Mouse (Mus musculus) midbrain, embryonic 10.5 days (tissue): ENCODE results near the gene Gbp2b. TPM values are rescaled to one million over a fixed set of nuclear protein-coding genes. Genes with fewer than 3 reads are reported as not detected.
"Not testable (repeated sequence)": the region's sequence is repeated elsewhere in the genome, so short reads cannot be mapped to it uniquely, and the experiment has no call there.

ENCODE experiments used
- DNase-seq: peaks from one replicate; pipeline ENCODE4 v3.0.0-alpha.2; 2017; ENCODE audit warnings: low spot score
- H3K27ac ChIP-seq: fragments of 300-500 bp; sonication (generic); replicated peaks from 2 replicates; pipeline ENCODE4 v1.5.1; 2016; ENCODE audit warnings: mild to moderate bottlenecking
- H3K27me3 ChIP-seq: fragments of 300-500 bp; sonication (generic); 2 replicates; pipeline ENCODE4 v1.6.1; 2016; ENCODE audit warnings: low read depth, mild to moderate bottlenecking; ENCODE audit not compliant: poor library complexity, severe bottlenecking
- H3K36me3 ChIP-seq: fragments of 300-500 bp; sonication (generic); 2 replicates; pipeline ENCODE4 v1.6.1; 2016; ENCODE audit warnings: mild to moderate bottlenecking, moderate library complexity
- H3K4me1 ChIP-seq: fragments of 300-500 bp; sonication (generic); 2 replicates; pipeline ENCODE4 v1.6.1; 2016
- H3K4me3 ChIP-seq: fragments of 300-500 bp; sonication (generic); 2 replicates; pipeline ENCODE4 v1.5.1; 2016; ENCODE audit warnings: mild to moderate bottlenecking, moderate library complexity
- H3K9me3 ChIP-seq: fragments of 300-500 bp; sonication (generic); replicated peaks from 2 replicates; pipeline ENCODE4 v1.6.1; 2016; ENCODE audit warnings: mild to moderate bottlenecking
- WGBS: fragments of 180-500 bp; shearing (Covaris S2); methylation state at CpG from one replicate; pipeline ENCODE4 v1.1.7; 2016; 5-methylcytosine and 5-hydroxymethylcytosine counted together
- polyA plus RNA-seq: library from polyadenylated mRNA; unstranded; fragments of >200 nt; fragmentation: Nextera tagmentation; extraction: Ambion mirVana; gene quantifications from 2 replicates; pipeline ENCODE4 v1.2.1, GENCODE M21; 2016

Gbp2b gene
- not detected in 2 replicates for polyA plus RNA-seq

- WGBS, result 78% methylated on average over 1 of the region's 1 CpGs
- Histone ChIP-seq H3K27me3 (no peaks in the 10 kb centered on the region), H3K4me3 (no peak within 1 kb of the TSS), H3K4me1 (no peaks in the 10 kb centered on the region), H3K9me3 (no peaks in the 10 kb centered on the region), H3K36me3 (no peaks in the 10 kb centered on the region), H3K27ac (no peak within 1 kb of the TSS)
- no peak for DNase-seq
These were observed at the start of gene Gbp2b for GRCm38 (mm10) chr3:142594547-142594946. Gbp2b (plus strand) TSS chr3:142594847.

GRCm38 (mm10) chr3:142546690-142547089 lies 48.0 kb upstream of the Gbp2b start:
- H3K9me3 ChIP-seq, result no peaks in the 10 kb centered on the region
- no peak overlapping the region for H3K4me3 ChIP-seq
- DNase-seq, result no peak
- no peaks in the 10 kb centered on the region for H3K27me3 ChIP-seq
- WGBS, result 84% methylated on average over 3 of the region's 3 CpGs
- no peaks in the 10 kb centered on the region for H3K36me3 ChIP-seq
- no peaks in the 10 kb centered on the region for H3K4me1 ChIP-seq
- no peak overlapping the region for H3K27ac ChIP-seq

GRCm38 (mm10) chr3:142550052-142550676 lies 44.5 kb upstream of the Gbp2b start:
- Histone ChIP-seq H3K27me3 (no peaks in the 10 kb centered on the region), H3K9me3 (no peaks in the 10 kb centered on the region), H3K4me3 (no peak overlapping the region), H3K4me1 (no peaks in the 10 kb centered on the region), H3K27ac (no peak overlapping the region), H3K36me3 (no peaks in the 10 kb centered on the region)
- WGBS, result 87% methylated on average over 3 of the region's 3 CpGs
- DNase-seq, result no peak

GRCm38 (mm10) chr3:142554601-142555000 lies 40.0 kb upstream of the Gbp2b start:
- DNase-seq, result no peak
- 93% methylated on average over 1 of the region's 1 CpGs for WGBS
- Histone ChIP-seq H3K36me3 (no peaks in the 10 kb centered on the region), H3K27ac (no peak overlapping the region), H3K4me1 (0 out of 2 replicates have a peak, but pooled peaks cover under 1% of the 10 kb centered on the region), H3K9me3 (no peaks in the 10 kb centered on the region), H3K4me3 (no peak overlapping the region), H3K27me3 (no peaks in the 10 kb centered on the region)

GRCm38 (mm10) chr3:142555623-142556022 lies 39.0 kb upstream of the Gbp2b start:
- Histone ChIP-seq H3K9me3 (no peaks in the 10 kb centered on the region), H3K4me3 (no peak overlapping the region), H3K36me3 (no peaks in the 10 kb centered on the region), H3K4me1 (peaks cover 8% of the 10 kb centered on the region), H3K27ac (no peak overlapping the region), H3K27me3 (no peaks in the 10 kb centered on the region)
- DNase-seq, result no peak
- WGBS, result 91% methylated on average over 11 of the region's 11 CpGs

GRCm38 (mm10) chr3:142559632-142560228 lies 34.9 kb upstream of the Gbp2b start, which contains the start of gene Gbp3:
Gbp3 (plus strand) TSS chr3:142560026.
- DNase-seq, result no peak
- H3K27me3 ChIP-seq, result no peaks in the 10 kb centered on the region
- 63% methylated on average over 3 of the region's 3 CpGs for WGBS
- peaks cover 8% of the 10 kb centered on the region for H3K4me1 ChIP-seq
- no peak within 1 kb of the TSS for H3K27ac ChIP-seq
- H3K4me3 ChIP-seq, result peak within 1 kb of the TSS; percentile 41
- no peaks in the 10 kb centered on the region for H3K36me3 ChIP-seq
- no peaks in the 10 kb centered on the region for H3K9me3 ChIP-seq

GRCm38 (mm10) chr3:142560296-142560948 lies 34.2 kb upstream of the Gbp2b start:
- Histone ChIP-seq H3K9me3 (no peaks in the 10 kb centered on the region), H3K36me3 (no peaks in the 10 kb centered on the region), H3K4me1 (peaks cover 8% of the 10 kb centered on the region), H3K27ac (no peak overlapping the region), H3K27me3 (no peaks in the 10 kb centered on the region), H3K4me3 (peak overlapping the region; percentile 41)
- DNase-seq, result peak; percentile 84
- 25% methylated on average over 12 of the region's 12 CpGs for WGBS

- no peak for DNase-seq
- H3K4me3 ChIP-seq, result no peak overlapping the region
- H3K4me1 ChIP-seq, result peaks cover 8% of the 10 kb centered on the region
- no peaks in the 10 kb centered on the region for H3K36me3 ChIP-seq
- H3K27me3 ChIP-seq, result no peaks in the 10 kb centered on the region
- WGBS, result 88% methylated on average over 14 of the region's 14 CpGs
- no peaks in the 10 kb centered on the region for H3K9me3 ChIP-seq
- no peak overlapping the region for H3K27ac ChIP-seq
These were observed 33.5 kb upstream of the Gbp2b start for GRCm38 (mm10) chr3:142561045-142561646.

GRCm38 (mm10) chr3:142561666-142562065 lies 33.0 kb upstream of the Gbp2b start:
- Histone ChIP-seq H3K4me3 (no peak overlapping the region), H3K4me1 (peaks cover 8% of the 10 kb centered on the region), H3K36me3 (no peaks in the 10 kb centered on the region), H3K27me3 (no peaks in the 10 kb centered on the region), H3K9me3 (no peaks in the 10 kb centered on the region), H3K27ac (no peak overlapping the region)
- WGBS, result 83% methylated on average over 7 of the region's 7 CpGs
- DNase-seq, result no peak

- WGBS, result 81% methylated on average over 5 of the region's 5 CpGs
These were observed 27.2 kb upstream of the Gbp2b start for GRCm38 (mm10) chr3:142567490-142567889.

GRCm38 (mm10) chr3:142570738-142571137 lies 23.9 kb upstream of the Gbp2b start:
- DNase-seq, result no peak
- no peaks in the 10 kb centered on the region for H3K9me3 ChIP-seq
- H3K27me3 ChIP-seq, result no peaks in the 10 kb centered on the region
- H3K27ac ChIP-seq, result no peak overlapping the region
- no peak overlapping the region for H3K4me3 ChIP-seq
- H3K36me3 ChIP-seq, result no peaks in the 10 kb centered on the region
- 92% methylated on average over 4 of the region's 4 CpGs for WGBS
- H3K4me1 ChIP-seq, result no peaks in the 10 kb centered on the region

More at GRCm38 (mm10) chr3:142567490-142567889, 27.2 kb upstream of the Gbp2b start:
- not testable (repeated sequence) for H3K27ac ChIP-seq, H3K27me3 ChIP-seq, H3K9me3 ChIP-seq, H3K4me1 ChIP-seq, H3K4me3 ChIP-seq, DNase-seq, H3K36me3 ChIP-seq

GRCm38 (mm10) chr3:142577108-142577507 lies 17.5 kb upstream of the Gbp2b start:
- no peak overlapping the region for H3K4me3 ChIP-seq
- no peak for DNase-seq
- no peaks in the 10 kb centered on the region for H3K9me3 ChIP-seq
- WGBS, result 88% methylated on average over 3 of the region's 3 CpGs
- H3K27ac ChIP-seq, result no peak overlapping the region
- no peaks in the 10 kb centered on the region for H3K27me3 ChIP-seq
- no peaks in the 10 kb centered on the region for H3K36me3 ChIP-seq
- H3K4me1 ChIP-seq, result no peaks in the 10 kb centered on the region

- Histone ChIP-seq H3K4me3 (no peak overlapping the region), H3K27ac (no peak overlapping the region), H3K36me3 (no peaks in the 10 kb centered on the region), H3K27me3 (no peaks in the 10 kb centered on the region), H3K4me1 (no peaks in the 10 kb centered on the region), H3K9me3 (no peaks in the 10 kb centered on the region)
- 86% methylated on average over 4 of the region's 4 CpGs for WGBS
- no peak for DNase-seq
These were observed 16.3 kb upstream of the Gbp2b start for GRCm38 (mm10) chr3:142578342-142578741.
